Mouse (Mus musculus) right cerebral cortex, postnatal 36 days (tissue): ENCODE data around the gene Ssh2.
"Not testable (repeated sequence)": the region's sequence is repeated elsewhere in the genome, so short reads cannot be mapped to it uniquely, and the experiment has no call there.

Experiments used
- DNase-seq, 2 experiments: peaks; one replicate each; pipeline ENCODE4 v3.0.0; 2022; ENCODE audit warnings: low spot score in 2 of 2, mixed read lengths in 1 of 2

Ssh2 gene

DNA sequence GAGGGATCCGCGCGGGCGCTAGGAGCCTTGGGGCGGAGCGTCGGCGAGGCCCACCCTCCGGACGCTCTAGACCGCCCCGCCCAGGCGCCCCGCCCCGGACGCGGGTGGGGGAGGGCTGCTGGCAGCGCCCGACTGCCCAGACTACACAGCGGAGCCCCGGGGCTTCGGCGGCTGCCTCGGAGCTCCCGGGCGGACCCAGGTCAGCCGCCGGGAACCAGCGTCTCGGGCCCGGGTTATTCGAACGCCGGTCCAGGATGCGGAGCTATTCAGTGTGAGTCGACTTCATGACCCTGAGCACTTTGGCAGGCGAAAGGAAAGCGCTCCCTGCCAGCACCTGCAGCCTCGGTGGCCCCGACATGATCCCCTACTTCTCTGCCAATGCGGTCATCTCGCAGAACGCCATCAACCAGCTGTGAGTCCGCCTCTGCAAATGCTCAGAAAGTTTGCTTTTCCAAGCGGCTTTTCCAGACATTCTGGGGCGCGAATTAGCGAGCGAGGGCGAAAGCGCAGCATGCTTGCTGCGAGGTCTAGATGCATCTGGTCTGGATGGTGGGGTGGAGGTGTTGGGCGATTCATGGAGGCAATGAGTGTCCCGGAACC, 132.2 kb downstream of the Ssh2 start:
- peak; percentile 53 to 64 for DNase-seq

DNA sequence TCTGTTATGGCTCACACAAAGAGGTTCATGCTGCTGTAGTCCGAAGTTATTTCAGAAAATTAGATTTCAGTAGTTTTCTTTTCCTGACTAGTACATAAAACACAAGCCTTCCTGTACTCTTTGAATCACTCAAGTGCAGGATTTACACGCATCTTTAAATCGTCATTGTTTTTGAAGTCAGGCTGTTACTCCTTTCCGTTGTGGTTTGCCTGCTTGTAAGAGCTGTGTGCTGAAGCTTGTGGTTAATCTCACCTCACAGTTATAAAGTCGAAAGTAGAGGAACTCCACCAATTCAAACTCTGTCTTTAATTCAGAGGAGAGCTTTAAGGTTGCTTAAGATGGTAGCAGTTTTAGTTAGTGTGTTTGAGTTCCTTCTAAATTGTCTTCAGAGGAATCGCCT, 132.9 kb downstream of the Ssh2 start:
- no peak for DNase-seq

DNA sequence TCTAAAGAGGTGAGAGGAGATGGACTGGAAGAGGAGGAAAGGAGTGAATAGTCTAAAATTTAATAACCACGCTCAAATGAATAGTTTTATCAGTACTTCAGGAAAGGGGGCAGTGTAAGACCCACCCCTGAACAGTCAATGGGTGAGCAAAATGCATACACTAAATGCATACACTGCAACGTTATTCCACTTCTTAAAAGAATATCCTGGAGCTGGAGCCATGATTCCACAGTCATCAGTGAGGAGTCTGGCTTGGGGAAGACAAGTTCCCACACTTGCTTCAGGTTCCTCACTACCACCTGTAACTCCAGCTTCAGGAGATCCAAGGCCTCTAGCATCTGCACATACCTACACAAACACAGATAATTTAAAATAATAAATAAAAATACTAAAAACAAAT, 133.6 kb downstream of the Ssh2 start:
- DNase-seq, result no peak

DNA sequence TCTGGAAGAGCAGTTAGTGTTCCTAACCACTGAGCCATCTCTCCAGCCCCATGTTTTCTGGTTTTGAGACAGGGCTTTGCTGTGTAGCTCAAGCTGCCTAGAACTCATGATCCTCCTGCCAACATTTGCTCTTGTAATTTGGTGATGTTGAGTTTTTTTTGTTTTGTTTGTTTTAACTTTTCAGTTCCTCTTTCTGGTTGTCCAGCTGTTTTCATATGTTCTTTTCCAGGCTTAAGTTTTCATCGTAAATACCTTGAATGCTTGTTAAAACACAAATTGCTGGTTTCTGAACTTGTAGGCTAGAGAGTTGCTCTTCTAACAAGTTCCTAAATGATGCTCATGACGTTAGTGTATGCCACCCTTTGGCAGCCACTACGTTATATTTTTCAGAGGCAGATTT, 139.0 kb downstream of the Ssh2 start:
- no peak for DNase-seq

DNA sequence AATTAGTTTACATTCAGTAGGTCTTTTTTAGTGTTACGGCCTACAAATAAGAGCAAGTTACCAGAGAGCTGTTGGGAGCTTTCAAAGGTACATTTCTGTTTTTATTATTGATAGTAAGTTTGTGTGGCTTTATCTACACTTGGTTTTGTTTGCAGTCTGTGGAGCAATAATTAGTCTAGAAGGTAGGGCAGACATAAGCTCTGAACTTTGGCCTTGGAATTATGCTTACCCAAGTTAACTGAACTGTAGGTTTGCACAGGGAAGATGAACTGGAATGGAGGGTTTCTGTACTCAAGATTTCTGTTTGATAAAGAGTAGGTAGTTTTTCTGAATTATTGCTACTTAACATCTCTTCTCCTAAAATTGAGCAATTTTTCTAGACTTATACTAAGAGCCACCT, 141.8 kb downstream of the Ssh2 start:
- DNase-seq, result no peak

DNA sequence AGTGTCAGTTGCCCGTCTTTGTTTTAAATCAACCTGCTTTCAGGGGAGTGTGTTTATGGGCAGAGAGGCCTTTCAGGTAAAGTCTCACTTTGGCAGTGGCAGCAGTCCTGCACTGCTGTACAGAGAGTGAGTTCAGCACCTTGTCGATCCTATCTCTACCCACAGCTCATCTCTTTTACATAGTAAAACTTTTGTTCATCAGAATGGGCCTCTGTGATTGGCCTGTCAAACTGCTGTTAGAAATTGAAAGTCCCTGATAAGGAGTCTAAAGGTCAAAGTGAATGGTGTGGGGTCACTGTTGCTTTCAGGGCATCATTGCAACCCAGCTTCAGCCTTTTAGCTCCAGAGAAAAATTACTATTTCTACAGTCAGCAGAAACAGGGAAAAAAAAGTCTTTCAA, 147.4 kb downstream of the Ssh2 start:
- no peak for DNase-seq

DNA sequence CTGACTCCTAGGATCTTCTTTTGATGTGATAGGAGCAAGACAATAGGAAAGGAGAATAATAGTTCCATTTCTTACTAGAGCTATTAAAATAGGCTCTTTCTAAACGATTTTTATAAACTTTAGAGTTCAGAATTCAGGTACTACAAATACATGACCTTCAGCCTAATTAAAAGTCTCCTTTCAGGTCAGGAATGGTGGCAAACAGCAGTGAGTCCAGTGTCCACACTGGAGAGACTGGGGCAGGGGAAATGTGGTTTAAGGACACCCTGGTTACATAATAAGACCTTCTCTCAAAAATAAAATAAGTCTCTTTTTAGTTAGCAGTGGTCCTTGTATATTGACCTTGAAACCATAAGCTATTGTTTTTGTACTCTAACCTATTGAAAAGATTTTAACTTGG, 148.3 kb downstream of the Ssh2 start:
- DNase-seq, result no peak

DNA sequence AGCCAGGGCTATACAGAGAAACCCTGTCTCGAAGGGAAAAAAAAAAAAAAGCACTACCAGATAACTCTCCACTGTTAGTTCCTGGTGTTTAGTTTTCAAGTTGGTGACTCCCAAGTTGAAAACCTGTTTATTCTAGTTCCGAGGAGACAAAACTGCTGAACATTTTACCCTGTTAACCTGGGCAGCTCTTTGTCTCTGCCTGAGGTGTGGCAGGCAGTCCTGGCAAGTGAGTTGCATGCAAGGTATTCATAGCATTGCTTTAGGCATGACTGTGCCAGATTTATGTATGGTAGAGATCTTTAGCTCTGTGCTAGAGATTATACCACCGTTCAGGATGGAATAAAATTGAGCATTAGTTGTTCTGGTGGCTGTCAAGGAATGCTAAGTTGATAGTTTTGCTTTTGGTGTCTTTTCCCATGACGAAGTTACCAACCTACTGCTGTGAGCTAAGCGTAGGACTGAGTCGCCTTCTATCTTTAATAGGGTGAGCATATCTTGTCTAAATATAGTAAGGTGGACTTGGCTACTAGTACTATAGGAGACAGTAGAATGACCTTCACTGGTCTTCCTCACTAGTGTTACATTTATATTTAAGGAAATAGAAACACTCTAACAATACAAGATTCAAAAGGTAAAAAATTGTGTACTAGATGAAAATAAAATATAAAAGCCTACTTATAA, 149.8 kb downstream of the Ssh2 start:
- DNase-seq, result no peak

DNA sequence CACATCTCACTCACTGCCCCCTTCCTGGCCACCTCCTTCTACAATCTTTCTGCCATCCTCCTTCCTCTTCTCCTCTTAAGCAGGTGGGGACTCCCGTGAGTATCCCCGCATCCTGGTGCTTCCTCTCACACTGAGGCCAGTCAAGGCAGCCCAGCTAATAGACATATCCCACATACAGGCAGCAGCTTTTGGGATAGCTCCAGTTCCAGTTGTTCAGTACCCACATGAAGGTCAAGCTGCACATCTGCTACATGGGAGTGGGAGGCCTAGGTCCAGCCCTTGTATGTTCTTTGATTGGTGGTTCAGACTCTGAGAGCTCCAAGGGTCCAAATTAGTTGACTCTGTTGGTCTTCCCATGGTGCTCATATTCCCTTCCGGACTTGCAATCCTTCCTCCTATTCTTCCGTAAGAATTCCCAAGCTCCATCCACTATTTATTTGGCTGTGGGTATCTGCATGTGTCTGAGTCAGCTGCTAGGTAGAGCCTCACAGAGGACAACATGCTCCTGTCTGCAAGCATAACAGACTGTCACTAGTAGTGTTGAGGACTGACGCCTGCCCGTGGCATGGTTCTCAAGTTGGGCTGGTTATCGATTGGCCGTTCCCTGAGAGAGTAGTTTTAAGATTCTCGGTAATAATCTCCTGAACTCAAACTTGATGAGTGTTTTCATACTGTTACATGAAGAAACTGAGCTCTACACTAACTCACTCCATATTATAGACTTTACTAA, 151.6 kb downstream of the Ssh2 start:
- DNase-seq, result no peak

DNA sequence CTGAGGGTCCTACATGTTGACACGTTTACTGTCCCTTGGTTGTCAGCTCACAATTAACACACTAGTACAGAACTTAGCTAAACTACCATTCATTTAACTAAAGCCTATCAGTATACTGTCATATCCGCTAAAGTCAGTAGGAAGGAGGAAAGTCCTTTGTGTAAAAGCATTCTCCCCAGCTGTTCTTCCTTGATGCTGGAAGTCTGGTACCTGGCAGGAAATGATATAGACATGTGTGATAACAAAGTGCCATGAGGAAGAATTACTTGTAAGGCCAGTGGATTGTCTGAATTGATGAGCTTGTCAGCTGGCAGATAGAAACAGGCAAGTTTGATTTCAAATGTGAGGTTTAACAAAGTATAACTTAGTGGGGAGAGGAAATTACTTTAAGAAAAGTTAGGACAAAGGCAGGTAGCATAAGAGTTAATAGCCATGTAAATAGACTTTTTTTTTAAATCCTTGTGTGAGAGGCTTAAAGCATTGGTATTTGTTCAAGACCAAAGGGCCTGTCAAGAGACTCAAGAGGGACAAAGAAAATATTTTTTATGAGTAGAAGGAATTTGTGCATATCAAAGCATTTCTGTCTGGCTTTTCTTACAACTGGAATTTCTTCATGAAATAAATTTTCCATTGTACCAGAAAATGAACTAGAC, 153.2 kb downstream of the Ssh2 start:
- no peak for DNase-seq

DNA sequence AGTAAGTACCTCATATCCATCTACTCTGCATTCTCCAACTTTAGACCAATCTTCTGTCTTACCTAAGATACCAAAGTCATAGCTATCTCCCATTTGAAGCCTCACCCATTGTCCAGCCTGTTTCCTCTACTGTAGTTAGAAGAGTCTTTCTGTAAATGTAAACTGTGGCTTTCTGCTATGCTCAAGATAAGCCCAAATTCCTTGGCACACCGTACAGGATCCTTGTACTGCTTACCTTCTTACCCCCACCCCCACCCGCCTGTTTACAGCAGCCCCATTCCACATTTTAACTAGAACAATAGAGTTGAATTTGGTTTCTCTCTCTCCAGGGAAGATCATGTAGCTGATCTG, 153.7 kb downstream of the Ssh2 start:
- no peak for DNase-seq

DNA sequence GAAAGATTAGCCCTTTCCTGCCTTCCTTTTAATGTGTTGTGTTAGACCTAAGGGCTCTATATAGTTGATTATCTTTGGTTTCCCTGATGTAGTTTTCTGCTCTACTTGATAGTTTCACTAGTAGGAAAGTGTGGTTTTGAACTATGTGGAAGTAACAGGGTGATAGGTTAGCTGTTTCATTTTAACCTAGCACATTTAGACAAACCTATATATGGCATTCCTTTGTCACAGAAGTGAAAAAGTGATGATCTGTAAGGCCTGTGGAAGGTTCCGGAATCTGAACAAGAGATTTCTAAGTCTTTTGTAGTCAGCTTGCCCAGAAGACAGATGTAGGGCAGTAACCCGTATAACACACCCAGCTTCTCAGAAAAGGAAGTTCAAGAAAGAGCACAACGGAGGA, 155.0 kb downstream of the Ssh2 start:
- no peak for DNase-seq

DNA sequence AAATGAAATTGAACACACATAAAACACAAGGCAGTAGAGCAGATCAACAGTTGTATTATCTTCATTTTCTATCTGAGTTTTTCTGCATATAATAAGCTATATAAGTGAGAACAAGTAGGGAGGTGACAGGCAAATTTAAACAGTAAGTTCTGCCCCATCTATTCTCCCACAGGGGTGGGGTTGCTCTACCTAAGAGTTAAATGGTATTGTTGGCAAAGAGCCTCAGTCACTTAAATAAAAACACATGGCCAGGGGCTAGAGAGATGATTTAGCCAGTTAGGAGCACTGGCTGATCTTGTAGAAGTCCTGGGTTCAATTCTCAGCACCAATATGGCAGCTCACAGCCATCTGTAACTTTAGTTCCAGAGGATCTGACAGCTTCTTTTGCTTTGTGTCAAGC, 155.6 kb downstream of the Ssh2 start:
- no peak for DNase-seq

DNA sequence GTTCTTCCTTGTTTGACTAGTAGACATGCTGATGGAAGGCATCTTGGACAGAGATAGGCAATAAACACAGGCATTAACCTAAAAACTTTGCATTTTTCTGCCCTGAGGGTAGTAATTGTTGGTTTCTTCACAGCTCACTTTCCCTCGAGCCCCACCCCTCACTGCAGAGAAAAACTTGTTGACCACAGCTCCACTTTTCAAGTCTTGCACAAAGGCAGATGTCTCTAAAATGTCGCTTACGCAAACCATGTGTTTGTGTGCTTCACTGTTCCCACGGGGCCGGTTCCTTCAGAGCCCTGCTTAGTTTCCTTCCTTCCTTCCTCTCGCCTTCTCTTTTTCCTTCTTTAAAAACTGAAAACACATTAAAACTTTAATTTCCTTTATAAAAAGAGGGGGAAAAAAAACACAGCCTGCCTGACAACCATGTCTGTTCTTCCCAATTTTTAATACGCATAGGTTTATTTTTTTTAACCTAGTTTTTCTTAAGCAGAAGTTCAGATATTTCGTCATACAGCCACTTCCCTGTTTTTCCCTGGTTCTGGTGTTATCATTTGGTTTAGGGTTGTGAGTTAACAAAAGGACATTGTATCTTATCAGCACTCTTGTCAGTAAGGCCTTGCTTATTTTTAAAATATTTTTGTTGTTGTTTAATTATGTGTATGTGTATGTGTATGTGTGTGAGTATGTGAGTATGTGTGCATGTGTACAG, 156.3 kb downstream of the Ssh2 start:
- no peak for DNase-seq

DNA sequence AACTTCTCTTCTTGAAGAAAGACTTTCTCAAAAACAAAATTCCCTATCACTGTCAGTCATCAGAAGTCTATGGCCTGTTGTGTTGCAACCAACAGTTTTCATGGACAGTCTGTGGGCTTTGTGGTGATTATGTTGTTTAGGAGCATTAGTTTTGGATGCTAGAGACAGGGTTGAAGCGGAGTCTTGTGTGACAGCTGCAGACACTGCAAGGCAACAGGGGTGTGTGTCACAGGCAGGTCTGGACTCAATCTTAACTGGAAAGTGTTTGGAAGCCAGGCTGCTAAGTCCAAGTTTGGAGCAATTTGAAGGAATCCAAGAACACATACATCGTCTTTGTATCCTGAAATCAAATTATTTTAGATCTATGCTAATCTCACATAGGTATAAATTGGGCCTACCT, 162.5 kb downstream of the Ssh2 start:
- no peak for DNase-seq

DNA sequence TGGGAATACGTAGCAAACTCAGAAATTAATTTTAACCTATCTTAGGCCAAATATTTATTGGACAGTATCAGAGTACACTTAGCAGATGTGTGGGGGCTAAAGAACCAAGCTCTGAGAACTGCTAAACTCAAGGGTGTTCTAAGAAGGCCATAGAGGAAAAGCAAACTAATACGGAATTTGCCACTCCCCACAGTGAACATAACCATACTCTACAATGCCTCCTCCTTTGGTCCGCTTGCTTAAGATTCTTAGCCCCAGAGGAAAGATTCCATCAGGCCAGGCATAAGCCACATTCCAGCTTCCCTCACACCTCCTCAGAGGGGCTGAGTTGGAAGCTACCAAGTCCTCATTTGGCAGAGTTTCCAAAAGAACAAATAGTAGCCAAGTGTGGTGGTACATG, 165.1 kb downstream of the Ssh2 start:
- no peak for DNase-seq

DNA sequence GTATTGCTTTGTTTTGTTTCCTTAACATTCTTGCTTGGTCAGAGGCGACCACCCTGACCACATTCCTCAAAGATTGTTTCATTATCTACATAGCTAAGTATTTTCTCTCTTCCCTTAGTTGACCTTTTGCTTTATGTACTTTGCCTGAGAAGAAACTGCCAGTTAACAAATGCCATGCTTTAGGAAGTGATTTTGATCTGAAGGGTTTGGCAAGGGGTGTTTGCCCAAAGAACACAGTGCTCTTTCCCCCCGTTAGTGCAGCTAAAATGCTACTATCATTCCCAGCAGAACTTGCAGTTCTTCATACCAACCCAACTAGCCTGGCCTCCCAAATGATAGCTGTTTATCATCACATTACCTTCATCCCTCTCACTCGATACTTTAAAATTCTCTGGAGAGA, 168.1 kb downstream of the Ssh2 start:
- DNase-seq, result no peak

DNA sequence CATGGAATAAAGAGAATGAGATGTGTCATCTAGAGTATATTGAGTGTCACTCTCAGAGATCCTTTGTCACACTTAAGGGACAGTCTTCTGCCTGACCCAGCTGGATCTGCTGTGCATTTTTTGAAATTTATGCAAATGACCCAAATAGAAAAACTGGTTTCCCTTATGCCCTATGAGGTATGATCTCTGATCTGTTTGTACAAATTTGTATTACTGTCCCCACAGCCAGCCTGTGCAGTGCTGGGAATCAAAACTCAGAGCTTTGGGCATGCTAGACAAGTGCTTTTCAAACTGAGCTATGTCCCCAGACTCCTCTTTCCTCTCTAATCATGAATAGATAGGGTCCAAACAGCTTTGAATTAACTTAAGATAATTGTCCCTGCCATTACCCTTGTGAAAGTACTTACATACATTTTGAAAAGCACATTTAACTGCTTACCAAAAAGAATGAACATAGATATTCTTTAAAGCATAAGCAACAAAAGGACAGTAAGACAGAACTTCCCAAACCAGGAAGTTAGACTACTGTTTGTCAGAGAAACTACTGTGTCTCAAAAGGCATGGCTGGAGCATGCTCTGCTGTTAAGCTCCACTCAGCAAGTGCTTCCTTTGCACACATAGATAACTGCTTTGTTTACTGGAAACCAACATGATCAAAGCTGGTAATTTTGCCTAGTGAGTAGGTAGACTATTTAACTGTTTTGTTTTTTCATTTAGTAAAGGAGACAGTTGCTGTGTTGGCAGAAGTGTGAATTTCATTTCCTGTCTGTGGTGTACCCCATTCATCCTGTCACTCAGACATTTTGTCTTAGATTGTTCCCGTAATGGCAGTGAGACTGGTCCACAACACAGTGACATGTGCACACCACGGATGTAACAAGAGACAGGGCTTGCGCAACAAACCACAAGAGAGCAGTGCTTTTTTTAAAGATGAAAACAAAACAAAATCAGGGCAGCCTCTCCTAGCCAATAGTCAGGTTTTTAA, 169.9 kb downstream of the Ssh2 start:
- DNase-seq, result peak in 1 of 2 experiments; percentile 14

DNA sequence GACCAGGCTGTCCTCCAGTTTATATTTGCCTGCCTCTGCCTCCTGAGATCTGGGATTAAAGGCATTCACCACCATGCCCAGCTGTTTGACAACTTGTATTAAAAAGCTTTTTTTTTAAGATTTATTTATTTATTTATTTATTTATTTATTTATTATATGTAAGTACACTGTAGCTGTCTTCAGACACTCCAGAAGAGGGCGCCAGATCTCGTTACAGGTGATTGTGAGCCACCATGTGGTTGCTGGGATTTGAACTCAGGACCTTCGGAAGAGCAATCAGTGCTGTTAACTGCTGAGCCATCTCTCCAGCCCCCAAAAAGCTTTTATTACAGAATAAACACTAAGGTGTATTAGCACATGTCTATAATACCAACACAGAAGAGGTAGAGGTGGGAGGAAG, 172.1 kb downstream of the Ssh2 start:
- DNase-seq, result not testable (repeated sequence)

DNA sequence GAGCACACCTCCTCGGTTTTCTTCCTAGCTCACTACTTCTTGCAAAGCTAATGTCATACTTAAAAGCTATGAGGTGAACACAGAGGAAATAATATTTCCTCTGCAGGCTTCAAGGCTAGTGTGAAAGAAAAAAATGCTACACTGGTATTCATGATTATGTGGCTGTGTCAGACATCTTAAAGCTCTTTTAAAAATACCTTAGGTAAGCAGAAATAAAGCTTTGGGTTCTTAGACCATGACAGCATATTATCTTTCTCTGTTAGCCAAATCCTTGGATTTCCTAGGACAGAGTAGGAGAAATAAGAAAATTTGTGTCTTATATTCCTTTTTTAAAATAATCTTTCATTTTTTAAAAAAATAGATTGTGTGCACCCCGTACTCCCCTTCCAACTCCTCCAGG, 179.5 kb downstream of the Ssh2 start:
- DNase-seq, result no peak

DNA sequence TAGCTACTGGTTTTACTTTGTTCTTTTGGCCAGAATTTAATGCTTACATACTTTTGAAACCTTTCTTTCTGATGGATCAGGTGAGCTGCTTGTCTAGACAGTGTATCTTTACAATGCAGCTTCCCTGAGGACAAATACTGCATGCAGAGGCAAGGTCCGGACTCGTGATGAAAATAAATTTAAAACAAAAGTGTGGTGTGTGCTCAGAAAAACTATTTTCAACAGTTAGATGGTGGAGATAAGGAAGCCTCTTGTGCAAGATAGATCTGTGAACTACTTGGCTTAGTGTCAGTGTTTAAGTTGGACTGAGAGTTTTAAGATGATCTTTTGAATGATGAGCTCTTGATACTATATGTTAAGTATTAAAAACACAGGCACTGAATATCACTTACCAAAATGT, 186.4 kb downstream of the Ssh2 start:
- DNase-seq, result no peak
